Mouse (Mus musculus) forebrain, embryonic 16.5 days (tissue): ENCODE results near the gene Mphosph6. TPM values are rescaled to one million over a fixed set of nuclear protein-coding genes. Genes with fewer than 3 reads are reported as not detected.
A peak's percentile ranks its signal among the peaks of the same experiment; 100 is the strongest.

Experiments
- ATAC-seq: fragments of 200-750 bp; cut with Nextera tagmentation; 2 replicates; pipeline ENCODE4 v1.8.0; 2017; ENCODE audit warnings: mild to moderate bottlenecking, moderate library complexity
- H3K27ac ChIP-seq: fragments of 300-500 bp; sonication (generic); 2 replicates; pipeline ENCODE4 v1.5.1; 2014; ENCODE audit warnings: low read length, control low read depth
- H3K27me3 ChIP-seq: fragments of 300-500 bp; sonication (generic); replicated peaks from 2 replicates; pipeline ENCODE4 v1.6.1; 2014; ENCODE audit warnings: low read length; ENCODE audit not compliant: control insufficient read depth, insufficient read depth
- H3K36me3 ChIP-seq: fragments of 300-500 bp; sonication (generic); 2 replicates; pipeline ENCODE4 v1.6.1; 2014; ENCODE audit not compliant: control insufficient read depth, insufficient read depth
- H3K4me1 ChIP-seq: fragments of 300-500 bp; sonication (generic); replicated peaks from 2 replicates; pipeline ENCODE4 v1.6.1; 2014; ENCODE audit warnings: low read length; ENCODE audit not compliant: control insufficient read depth, insufficient read depth
- H3K4me2 ChIP-seq: fragments of 300-500 bp; sonication (generic); 2 replicates; pipeline ENCODE4 v1.6.1; 2014; ENCODE audit warnings: mild to moderate bottlenecking, low read length, control low read depth
- H3K4me3 ChIP-seq: fragments of 300-500 bp; sonication (generic); replicated peaks from 2 replicates; pipeline ENCODE4 v1.5.1; 2014; ENCODE audit warnings: mild to moderate bottlenecking, low read length, control low read depth
- H3K9ac ChIP-seq: fragments of 300-500 bp; sonication (generic); replicated peaks from 2 replicates; pipeline ENCODE4 v1.6.1; 2014; ENCODE audit warnings: low read depth, low read length, control low read depth
- H3K9me3 ChIP-seq: fragments of 300-500 bp; sonication (generic); 2 replicates; pipeline ENCODE4 v1.6.1; 2016; ENCODE audit warnings: low read length; ENCODE audit not compliant: control insufficient read depth
- WGBS: fragments of 180-500 bp; shearing (Covaris S2); extraction: QIAGEN DNeasy Blood & Tissue Kit; methylation state at CpG from one replicate; pipeline ENCODE4 v1.1.7; 2014; 5-methylcytosine and 5-hydroxymethylcytosine counted together
- polyA plus RNA-seq: library from polyadenylated mRNA; unstranded; fragments of >200 nt; fragmentation: Nextera tagmentation; extraction: Ambion mirVana; gene quantifications from 2 replicates; pipeline ENCODE4 v1.2.1, GENCODE M21; 2015

The Mphosph6 gene
- 35.8 and 40.4 TPM in 2 replicates for polyA plus RNA-seq

- Histone ChIP-seq H3K4me2 (peak within 1 kb of the TSS; percentile 61), H3K9me3 (no peaks in the 10 kb centered on the region), H3K4me3 (peak within 1 kb of the TSS; percentile 67), H3K27ac (peak within 1 kb of the TSS; percentile 67), H3K36me3 (0 out of 2 replicates have a peak, but pooled peaks cover 3% of the 10 kb centered on the region), H3K27me3 (no peaks in the 10 kb centered on the region), H3K4me1 (peaks cover 17% of the 10 kb centered on the region), H3K9ac (peak within 1 kb of the TSS; percentile 68)
- whole genome bisulfite sequencing: under 1% methylated on average over 65 of the region's 65 CpGs
- ATAC-seq: peak; percentile 99
Observed at GRCm38 (mm10) chr8:117801443-117802298, at the start of gene Mphosph6. Mphosph6 (minus strand) TSS chr8:117801943.

- Histone ChIP-seq H3K4me2 (no peak overlapping the region), H3K36me3 (no peaks in the 10 kb centered on the region), H3K4me1 (no peaks in the 10 kb centered on the region), H3K9me3 (no peaks in the 10 kb centered on the region), H3K27ac (no peak overlapping the region), H3K4me3 (no peak overlapping the region), H3K27me3 (no peaks in the 10 kb centered on the region), H3K9ac (no peak overlapping the region)
- ATAC-seq: no peak
- WGBS: 79% methylated on average over 10 of the region's 10 CpGs
Observed at GRCm38 (mm10) chr8:117850420-117850819, 48.7 kb upstream of the Mphosph6 start.

- H3K27me3 ChIP-seq: no peaks in the 10 kb centered on the region
- no peak overlapping the region for H3K27ac ChIP-seq
- H3K4me1 ChIP-seq: no peaks in the 10 kb centered on the region
- no peak overlapping the region for H3K9ac ChIP-seq
- peaks cover 2% of the 10 kb centered on the region; the same call in 1 of the 2 replicates for H3K9me3 ChIP-seq
- H3K4me2 ChIP-seq: no peak overlapping the region
- H3K4me3 ChIP-seq: no peak overlapping the region
- no peak for ATAC-seq
- 90% methylated on average over 6 of the region's 6 CpGs for WGBS
- no peaks in the 10 kb centered on the region for H3K36me3 ChIP-seq
Observed at GRCm38 (mm10) chr8:117847865-117848264, 46.1 kb upstream of the Mphosph6 start.

GRCm38 (mm10) chr8:117843694-117844093 is 42.0 kb upstream of the Mphosph6 start:
- Histone ChIP-seq H3K4me2 (no peak overlapping the region), H3K9me3 (peaks cover 2% of the 10 kb centered on the region; the same call in 1 of the 2 replicates), H3K27me3 (no peaks in the 10 kb centered on the region), H3K4me1 (no peaks in the 10 kb centered on the region), H3K9ac (no peak overlapping the region), H3K4me3 (no peak overlapping the region), H3K27ac (no peak overlapping the region), H3K36me3 (no peaks in the 10 kb centered on the region)
- WGBS: 84% methylated on average over 8 of the region's 8 CpGs
- ATAC-seq: no peak

GRCm38 (mm10) chr8:117813524-117813923 is 11.8 kb upstream of the Mphosph6 start:
- Histone ChIP-seq H3K4me2 (no peak overlapping the region), H3K4me3 (no peak overlapping the region), H3K4me1 (no peaks in the 10 kb centered on the region), H3K36me3 (no peaks in the 10 kb centered on the region), H3K9me3 (no peaks in the 10 kb centered on the region), H3K27ac (no peak overlapping the region), H3K27me3 (no peaks in the 10 kb centered on the region), H3K9ac (no peak overlapping the region)
- ATAC-seq: no peak
- WGBS: 80% methylated on average over 4 of the region's 4 CpGs

- Histone ChIP-seq H3K9me3 (no peaks in the 10 kb centered on the region), H3K4me3 (no peak overlapping the region), H3K27me3 (no peaks in the 10 kb centered on the region), H3K4me1 (no peaks in the 10 kb centered on the region), H3K4me2 (no peak overlapping the region), H3K36me3 (no peaks in the 10 kb centered on the region), H3K9ac (no peak overlapping the region), H3K27ac (no peak overlapping the region)
- no peak for ATAC-seq
- 98% methylated on average over 2 of the region's 2 CpGs for WGBS
Observed at GRCm38 (mm10) chr8:117810676-117811075, 8.9 kb upstream of the Mphosph6 start.

GRCm38 (mm10) chr8:117805419-117805818 is 3.7 kb upstream of the Mphosph6 start:
- Histone ChIP-seq H3K9ac (no peak overlapping the region), H3K4me3 (no peak overlapping the region), H3K27me3 (no peaks in the 10 kb centered on the region), H3K36me3 (no peaks in the 10 kb centered on the region), H3K4me2 (no peak overlapping the region), H3K9me3 (no peaks in the 10 kb centered on the region), H3K27ac (no peak overlapping the region), H3K4me1 (peaks cover 12% of the 10 kb centered on the region)
- no peak for ATAC-seq
- WGBS: 82% methylated on average over 5 of the region's 5 CpGs

GRCm38 (mm10) chr8:117802299-117802689 is 551 bp upstream of the Mphosph6 start:
- Histone ChIP-seq H3K36me3 (0 out of 2 replicates have a peak, but pooled peaks cover 3% of the 10 kb centered on the region), H3K4me3 (peak overlapping the region; percentile 67), H3K4me1 (peaks cover 17% of the 10 kb centered on the region), H3K4me2 (peak overlapping the region; percentile 61), H3K9me3 (no peaks in the 10 kb centered on the region), H3K27me3 (no peaks in the 10 kb centered on the region), H3K9ac (peak overlapping the region; percentile 54), H3K27ac (peak overlapping the region; percentile 41)
- WGBS: under 1% methylated on average over 11 of the region's 11 CpGs
- ATAC-seq: peak; percentile 70

GRCm38 (mm10) chr8:117798066-117798465 is 3.7 kb downstream of the Mphosph6 start:
- WGBS: 99% methylated on average over 2 of the region's 2 CpGs
- Histone ChIP-seq H3K9ac (no peak overlapping the region), H3K27me3 (no peaks in the 10 kb centered on the region), H3K36me3 (peaks cover 7% of the 10 kb centered on the region), H3K4me1 (peaks cover 17% of the 10 kb centered on the region), H3K4me2 (no peak overlapping the region), H3K4me3 (no peak overlapping the region), H3K27ac (no peak overlapping the region), H3K9me3 (no peaks in the 10 kb centered on the region)
- ATAC-seq: no peak
